Mouse (Mus musculus) CD4-positive, CD25-positive, alpha-beta regulatory T cell, adult 4 months (primary cell): ENCODE data around the gene Gtf2h2. TPM values are rescaled to one million over a fixed set of nuclear protein-coding genes. Genes with fewer than 3 reads are reported as not detected.
"Not testable (repeated sequence)": the region's sequence is repeated elsewhere in the genome, so short reads cannot be mapped to it uniquely, and the experiment has no call there.

Experiments used
- ATAC-seq: one replicate; pipeline ENCODE4 v1.8.0; 2017
- polyA plus RNA-seq, 2 experiments: library from polyadenylated mRNA; unstranded; fragments of 100-300 nt; shearing (Covaris generic); gene quantifications; one replicate each; pipeline ENCODE4 v1.2.1; 2017

The Gtf2h2 gene
- 10 to 100 TPM; 59.2 to 59.8 TPM for polyA plus RNA-seq

GRCm38 (mm10) chr13:100492061-100492787 is at the start of gene Gtf2h2:
Gene Gtf2h2 (minus strand): TSS chr13:100492579.
- ATAC-seq = peak; percentile 83

- ATAC-seq = no peak
These were observed 43.8 kb upstream of the Gtf2h2 start for GRCm38 (mm10) chr13:100536149-100536548.

GRCm38 (mm10) chr13:100532788-100533365 is 40.5 kb upstream of the Gtf2h2 start:
- ATAC-seq = no peak

- ATAC-seq = no peak
These were observed 34.3 kb upstream of the Gtf2h2 start for GRCm38 (mm10) chr13:100526649-100527038.

GRCm38 (mm10) chr13:100525935-100526648 is 33.7 kb upstream of the Gtf2h2 start:
- no peak for ATAC-seq

GRCm38 (mm10) chr13:100524896-100525295 is 32.5 kb upstream of the Gtf2h2 start:
- ATAC-seq = no peak

- ATAC-seq = no peak
These were observed 31.3 kb upstream of the Gtf2h2 start for GRCm38 (mm10) chr13:100523698-100524097.

GRCm38 (mm10) chr13:100521724-100522591 is 29.6 kb upstream of the Gtf2h2 start:
- no peak for ATAC-seq

GRCm38 (mm10) chr13:100519162-100519561 is 26.8 kb upstream of the Gtf2h2 start:
- no peak for ATAC-seq

GRCm38 (mm10) chr13:100518191-100518590 is 25.8 kb upstream of the Gtf2h2 start:
- ATAC-seq = no peak

- no peak for ATAC-seq
These were observed 25.3 kb upstream of the Gtf2h2 start for GRCm38 (mm10) chr13:100517652-100518153.

GRCm38 (mm10) chr13:100516213-100517105 is 24.1 kb upstream of the Gtf2h2 start:
- ATAC-seq = no peak

GRCm38 (mm10) chr13:100512792-100513191 is 20.4 kb upstream of the Gtf2h2 start:
- ATAC-seq = no peak

- no peak for ATAC-seq
These were observed 19.5 kb upstream of the Gtf2h2 start for GRCm38 (mm10) chr13:100511860-100512364.

GRCm38 (mm10) chr13:100511146-100511859 is 18.9 kb upstream of the Gtf2h2 start:
- no peak for ATAC-seq

- not testable (repeated sequence) for ATAC-seq
These were observed 7.2 kb upstream of the Gtf2h2 start for GRCm38 (mm10) chr13:100499625-100500024.

GRCm38 (mm10) chr13:100495337-100495736 is 3.0 kb upstream of the Gtf2h2 start:
- ATAC-seq = no peak

- not testable (repeated sequence) for ATAC-seq
These were observed 2.0 kb upstream of the Gtf2h2 start for GRCm38 (mm10) chr13:100494370-100494769.

- no peak for ATAC-seq
These were observed 934 bp upstream of the Gtf2h2 start for GRCm38 (mm10) chr13:100493313-100493712.

- ATAC-seq = no peak
These were observed 756 bp downstream of the Gtf2h2 start for GRCm38 (mm10) chr13:100491623-100492022.
